Mouse (Mus musculus): Measurements from ENCODE around the gene Nfkbib.

DNA sequence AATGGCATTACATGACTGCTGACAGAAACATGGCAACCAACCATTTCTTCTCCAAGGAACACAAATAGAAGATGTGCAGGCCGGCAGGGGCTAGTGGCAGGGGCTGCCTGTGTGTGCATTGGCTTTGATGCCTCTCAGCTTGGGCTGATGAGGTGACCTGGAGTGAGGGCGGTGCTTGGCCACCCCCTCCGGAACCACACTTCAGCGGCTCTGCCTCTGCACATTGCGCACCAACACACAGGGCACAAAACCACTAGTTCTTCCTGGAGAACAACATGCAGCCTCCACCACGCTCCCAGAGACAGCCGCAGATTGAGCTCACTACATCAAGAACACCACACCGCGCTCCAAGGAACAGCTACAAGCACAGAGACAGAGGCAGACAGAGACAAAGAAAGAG, 48.9 kb upstream of the Nfkbib start:
- TF ChIP-seq CTCF (IDR thresholded peaks at IDR 0.05; ENCODE audit: low read depth) (no peak), EP300 (IDR thresholded peaks at IDR 0.05; ENCODE audit: low read depth) (no peak)

Measured in heart, postnatal 0 days (tissue).